Mouse (Mus musculus) forebrain, embryonic 15.5 days (tissue): ENCODE measurements around the gene Rgs17. TPM values are rescaled to one million over a fixed set of nuclear protein-coding genes. Genes with fewer than 3 reads are reported as not detected.
A peak's percentile ranks its signal among the peaks of the same experiment; 100 is the strongest.

ENCODE experiments used
- ATAC-seq: fragments of 200-750 bp; cut with Nextera tagmentation; replicated peaks from 2 replicates; pipeline ENCODE4 v1.8.0; 2017; ENCODE audit warnings: mild to moderate bottlenecking, moderate TSS enrichment, moderate library complexity
- H3K27ac ChIP-seq: fragments of 300-500 bp; sonication (generic); replicated peaks from 2 replicates; pipeline ENCODE4 v1.5.1; 2015; ENCODE audit warnings: mild to moderate bottlenecking, inconsistent platforms
- H3K27me3 ChIP-seq: fragments of 300-500 bp; sonication (generic); 2 replicates; pipeline ENCODE4 v1.6.1; 2015; ENCODE audit warnings: inconsistent platforms
- H3K36me3 ChIP-seq: fragments of 300-500 bp; sonication (generic); 2 replicates; pipeline ENCODE4 v1.6.1; 2015; ENCODE audit warnings: mild to moderate bottlenecking, inconsistent platforms
- H3K4me1 ChIP-seq: fragments of 300-500 bp; sonication (generic); 2 replicates; pipeline ENCODE4 v1.6.1; 2015; ENCODE audit warnings: inconsistent platforms
- H3K4me2 ChIP-seq: fragments of 300-500 bp; sonication (generic); replicated peaks from 2 replicates; pipeline ENCODE4 v1.6.1; 2015; ENCODE audit warnings: mild to moderate bottlenecking, inconsistent platforms
- H3K4me3 ChIP-seq: fragments of 300-500 bp; sonication (generic); 2 replicates; pipeline ENCODE4 v1.5.1; 2015; ENCODE audit warnings: mild to moderate bottlenecking, inconsistent platforms
- H3K9ac ChIP-seq: fragments of 300-500 bp; sonication (generic); replicated peaks from 2 replicates; pipeline ENCODE4 v1.6.1; 2015; ENCODE audit warnings: mild to moderate bottlenecking, inconsistent platforms
- H3K9me3 ChIP-seq: fragments of 300-500 bp; sonication (generic); 2 replicates; pipeline ENCODE4 v1.6.1; 2016; ENCODE audit warnings: inconsistent platforms
- WGBS: fragments of 180-500 bp; shearing (Covaris S2); methylation state at CpG from one replicate; pipeline ENCODE4 v1.1.7; 2015; ENCODE audit warnings: mixed read lengths; 5-methylcytosine and 5-hydroxymethylcytosine counted together
- polyA plus RNA-seq: library from polyadenylated mRNA; unstranded; fragments of >200 nt; fragmentation: Nextera tagmentation; extraction: Ambion mirVana; gene quantifications from 2 replicates; pipeline ENCODE4 v1.2.1, GENCODE M21; 2015

Rgs17 gene
- polyA plus RNA-seq, 1 experiment from 2014 or later: 12.7 TPM

GRCm38 (mm10) chr10:5867981-5868552, 54.1 kb downstream of the Rgs17 start:
- Histone ChIP-seq H3K4me2 (peak overlapping the region; percentile 22), H3K27ac (no peak overlapping the region), H3K4me3 (no peak overlapping the region), H3K36me3 (no peaks in the 10 kb centered on the region), H3K9ac (no peak overlapping the region), H3K27me3 (no peaks in the 10 kb centered on the region), H3K4me1 (peaks cover 11% of the 10 kb centered on the region), H3K9me3 (no peaks in the 10 kb centered on the region)
- ATAC-seq: peak; percentile 56
- 40% methylated on average over 11 of the region's 11 CpGs for WGBS

- H3K27me3 ChIP-seq: no peaks in the 10 kb centered on the region
- no peaks in the 10 kb centered on the region for H3K9me3 ChIP-seq
- no peak overlapping the region for H3K4me2 ChIP-seq
- 54% methylated on average over 2 of the region's 2 CpGs for WGBS
- H3K4me3 ChIP-seq: no peak overlapping the region
- H3K9ac ChIP-seq: no peak overlapping the region
- no peak for ATAC-seq
- no peak overlapping the region for H3K27ac ChIP-seq
- H3K36me3 ChIP-seq: 0 out of 2 replicates have a peak, but pooled peaks cover 5% of the 10 kb centered on the region
- H3K4me1 ChIP-seq: peaks cover 11% of the 10 kb centered on the region
Observed at GRCm38 (mm10) chr10:5865996-5866395, 56.2 kb downstream of the Rgs17 start.

DNA sequence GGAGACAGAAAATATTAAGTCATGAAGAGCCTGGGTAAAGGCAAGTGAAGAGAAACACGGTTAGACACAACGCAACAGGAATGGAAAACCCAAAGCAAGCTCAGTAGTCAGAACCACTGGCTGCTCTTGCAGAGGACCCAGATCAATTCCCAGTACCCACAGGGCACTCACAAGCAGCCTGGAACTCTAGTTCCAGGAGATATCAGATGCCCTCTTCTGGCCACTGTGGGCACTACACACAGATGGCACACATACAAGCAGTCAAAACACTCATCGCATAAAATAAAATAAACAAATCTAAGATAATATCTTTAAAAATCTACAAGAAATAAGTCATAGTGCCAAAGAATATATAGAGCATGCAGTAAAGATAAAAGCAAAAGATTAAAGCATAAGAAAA, 59.5 kb downstream of the Rgs17 start:
- Histone ChIP-seq H3K4me2 (no peak overlapping the region), H3K9me3 (no peaks in the 10 kb centered on the region), H3K4me1 (peaks cover 3% of the 10 kb centered on the region; the same call in 1 of the 2 replicates), H3K27me3 (no peaks in the 10 kb centered on the region), H3K4me3 (no peak overlapping the region), H3K27ac (no peak overlapping the region), H3K36me3 (peaks cover 7% of the 10 kb centered on the region; the same call in 1 of the 2 replicates), H3K9ac (no peak overlapping the region)
- ATAC-seq: no peak
- 98% methylated on average over 3 of the region's 3 CpGs for WGBS

GRCm38 (mm10) chr10:5860849-5861248, 61.4 kb downstream of the Rgs17 start:
- ATAC-seq: no peak
- Histone ChIP-seq H3K36me3 (peaks cover 7% of the 10 kb centered on the region; the same call in 1 of the 2 replicates), H3K4me3 (no peak overlapping the region), H3K27me3 (no peaks in the 10 kb centered on the region), H3K4me2 (no peak overlapping the region), H3K9me3 (no peaks in the 10 kb centered on the region), H3K4me1 (no peaks in the 10 kb centered on the region), H3K27ac (no peak overlapping the region), H3K9ac (no peak overlapping the region)
- 94% methylated on average over 3 of the region's 3 CpGs for WGBS

DNA sequence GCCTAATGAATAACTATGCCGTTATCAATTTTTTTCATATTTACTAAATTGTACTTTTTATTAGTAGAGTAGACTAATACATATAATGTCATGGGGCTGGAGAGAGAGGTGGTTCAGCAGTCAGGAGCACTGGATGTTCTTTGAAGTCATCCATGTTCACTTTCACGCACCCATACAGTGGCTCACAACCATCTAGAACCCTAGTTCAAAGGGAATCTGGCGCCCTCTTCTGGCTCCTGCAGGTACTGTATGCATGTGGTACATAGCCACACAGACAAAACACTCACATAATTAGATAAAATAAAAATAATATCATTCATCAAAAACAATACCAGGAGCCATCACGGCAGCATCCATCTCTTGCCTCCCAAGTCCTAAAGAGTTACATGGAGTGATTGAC, 62.5 kb downstream of the Rgs17 start:
- no peak overlapping the region for H3K27ac ChIP-seq
- peaks cover 7% of the 10 kb centered on the region; the same call in 1 of the 2 replicates for H3K36me3 ChIP-seq
- H3K9me3 ChIP-seq: no peaks in the 10 kb centered on the region
- no peak overlapping the region for H3K4me2 ChIP-seq
- H3K4me3 ChIP-seq: no peak overlapping the region
- no peak overlapping the region for H3K9ac ChIP-seq
- WGBS: 79% methylated on average over 4 of the region's 4 CpGs
- ATAC-seq: no peak
- H3K4me1 ChIP-seq: no peaks in the 10 kb centered on the region
- no peaks in the 10 kb centered on the region for H3K27me3 ChIP-seq

DNA sequence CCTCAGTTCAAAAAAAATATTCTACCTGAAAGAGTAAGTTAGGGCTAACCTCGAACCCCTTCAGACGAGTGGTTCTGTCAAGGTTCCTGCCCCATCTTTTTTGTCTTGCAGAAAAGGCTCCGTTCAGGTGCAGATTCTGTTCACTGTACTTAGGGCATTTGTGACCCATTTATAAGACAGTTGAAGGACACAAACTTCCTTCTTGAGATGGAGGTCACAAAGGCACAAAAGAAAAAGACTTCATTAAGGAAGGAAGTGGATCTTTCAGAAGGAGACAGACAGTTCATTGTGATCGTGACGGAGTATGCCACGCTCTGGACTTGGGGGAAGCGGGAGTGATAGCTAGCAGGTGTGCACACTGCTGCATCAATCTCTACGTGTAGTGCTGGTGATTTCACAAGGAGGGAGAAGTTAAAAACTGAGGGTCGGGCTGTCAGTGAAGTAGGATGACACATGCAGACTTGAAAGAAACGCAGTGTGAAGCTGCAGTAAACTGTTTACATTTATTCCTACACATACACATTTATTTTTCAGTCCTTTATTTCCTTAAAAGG, 64.1 kb downstream of the Rgs17 start:
- Histone ChIP-seq H3K9ac (no peak overlapping the region), H3K4me2 (no peak overlapping the region), H3K4me1 (no peaks in the 10 kb centered on the region), H3K27me3 (no peaks in the 10 kb centered on the region), H3K27ac (no peak overlapping the region), H3K36me3 (peaks cover 7% of the 10 kb centered on the region; the same call in 1 of the 2 replicates), H3K4me3 (no peak overlapping the region), H3K9me3 (no peaks in the 10 kb centered on the region)
- no peak for ATAC-seq
- 61% methylated on average over 10 of the region's 10 CpGs for WGBS

DNA sequence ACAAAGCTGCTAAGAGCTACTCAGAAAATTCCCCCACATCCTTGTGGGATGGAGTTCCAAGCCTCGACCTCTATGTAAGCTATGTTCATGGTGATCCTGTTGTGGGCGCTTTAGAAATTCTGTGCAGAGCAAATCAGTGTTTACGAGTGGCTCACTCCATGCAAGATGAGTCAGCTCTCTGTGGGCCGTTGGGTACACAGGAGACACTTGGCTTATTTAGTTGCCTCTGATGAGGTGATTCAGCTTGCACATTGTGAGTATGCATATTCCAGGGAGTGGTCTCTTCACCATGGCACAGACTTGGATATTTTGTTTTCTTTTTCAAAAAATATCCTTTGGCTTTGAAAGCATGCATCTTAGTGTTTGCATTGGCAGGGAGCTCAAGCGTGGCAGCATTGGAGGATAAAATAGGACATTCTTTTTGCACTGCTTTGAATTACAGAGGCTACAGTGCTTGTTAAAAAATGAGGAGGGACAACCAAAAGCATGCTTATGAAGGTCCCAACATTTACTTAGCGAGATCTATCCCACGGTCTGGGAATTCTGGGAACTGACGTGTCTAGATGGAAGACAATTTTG, 68.8 kb downstream of the Rgs17 start:
- Histone ChIP-seq H3K9ac (no peak overlapping the region), H3K36me3 (no peaks in the 10 kb centered on the region), H3K4me3 (no peak overlapping the region), H3K27ac (no peak overlapping the region), H3K9me3 (no peaks in the 10 kb centered on the region), H3K4me1 (no peaks in the 10 kb centered on the region), H3K4me2 (no peak overlapping the region), H3K27me3 (no peaks in the 10 kb centered on the region)
- WGBS: 83% methylated on average over 8 of the region's 8 CpGs
- ATAC-seq: no peak

DNA sequence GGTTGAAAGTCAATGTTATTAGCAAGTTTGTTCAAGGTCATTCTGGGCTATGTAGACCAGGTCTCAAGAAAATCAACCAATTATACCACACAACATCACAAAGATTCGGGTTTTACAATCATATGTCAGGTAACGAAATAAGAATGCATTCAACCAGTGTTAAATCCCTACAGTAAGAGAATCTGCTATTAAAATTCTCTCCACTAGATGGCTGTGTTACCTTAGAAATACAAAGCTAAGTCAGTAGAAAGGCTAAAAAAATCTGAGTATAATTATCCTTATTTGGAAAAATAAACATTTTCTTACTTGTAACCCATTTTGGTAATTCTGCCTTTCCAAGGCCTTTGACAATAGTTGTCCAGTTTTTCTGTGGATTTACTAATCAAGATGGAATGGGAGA, 75.3 kb downstream of the Rgs17 start:
- Histone ChIP-seq H3K4me3 (no peak overlapping the region), H3K4me1 (no peaks in the 10 kb centered on the region), H3K27ac (no peak overlapping the region), H3K27me3 (no peaks in the 10 kb centered on the region), H3K36me3 (no peaks in the 10 kb centered on the region), H3K9ac (no peak overlapping the region), H3K4me2 (no peak overlapping the region), H3K9me3 (no peaks in the 10 kb centered on the region)
- 29% methylated on average over 2 of the region's 2 CpGs for WGBS
- peak; percentile 55; the same call in 1 of the 2 replicates for ATAC-seq

DNA sequence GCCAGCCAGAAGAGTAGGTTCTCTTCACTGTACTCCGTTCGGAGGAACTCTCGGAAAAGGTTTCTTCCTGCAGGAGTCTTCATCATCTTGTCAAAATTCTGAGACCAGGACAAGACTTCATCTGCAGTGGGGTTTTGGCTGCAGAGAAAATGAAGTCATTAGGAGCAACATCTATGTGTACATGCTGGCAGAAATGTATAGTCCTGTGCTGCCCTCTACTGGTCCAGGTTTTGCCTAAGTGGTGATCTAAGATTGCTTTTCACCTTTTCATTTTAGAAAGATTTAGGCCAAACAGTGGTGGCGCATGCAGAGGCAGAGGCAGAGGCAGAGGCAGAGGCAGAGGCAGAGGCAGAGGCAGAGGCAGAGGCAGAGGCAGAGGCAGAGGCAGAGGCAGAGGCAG, 80.8 kb downstream of the Rgs17 start:
- 83% methylated on average over 4 of the region's 4 CpGs for WGBS
- H3K4me2 ChIP-seq: no peak overlapping the region
- H3K27ac ChIP-seq: no peak overlapping the region
- no peaks in the 10 kb centered on the region for H3K36me3 ChIP-seq
- no peaks in the 10 kb centered on the region for H3K9me3 ChIP-seq
- H3K27me3 ChIP-seq: no peaks in the 10 kb centered on the region
- ATAC-seq: no peak
- H3K9ac ChIP-seq: no peak overlapping the region
- no peaks in the 10 kb centered on the region for H3K4me1 ChIP-seq
- no peak overlapping the region for H3K4me3 ChIP-seq

DNA sequence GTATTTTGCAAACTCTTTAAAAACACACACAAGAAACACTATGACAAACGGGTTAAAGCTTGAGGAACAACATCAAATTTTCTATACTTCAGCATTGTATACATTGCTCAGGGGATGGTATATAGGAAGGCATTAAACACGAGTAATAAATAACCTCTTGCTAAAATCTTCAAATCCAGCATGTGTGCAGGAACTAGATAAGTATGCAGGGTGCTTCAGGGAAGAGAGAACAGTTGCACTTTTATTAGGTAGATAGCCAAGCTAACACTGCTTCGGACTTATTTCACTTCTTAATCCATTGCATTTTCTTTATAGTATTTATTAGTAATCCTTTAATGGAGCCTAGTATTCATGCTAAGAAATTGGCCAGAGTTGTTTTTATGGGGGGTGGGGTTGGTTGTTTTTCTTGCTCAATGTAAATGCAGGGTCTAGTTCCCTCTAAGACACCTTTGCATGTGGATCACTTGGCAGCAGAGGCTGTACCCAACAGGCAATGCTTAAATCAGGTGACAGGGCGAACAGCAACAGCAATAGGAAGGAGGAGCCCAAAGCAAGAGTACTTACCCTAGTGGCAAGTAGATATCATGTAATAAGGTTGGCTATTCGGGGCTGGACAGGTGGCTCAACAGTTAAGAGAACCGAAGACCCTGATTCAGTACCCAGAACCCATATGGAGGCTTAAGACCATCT, 95.7 kb downstream of the Rgs17 start:
- no peak for ATAC-seq
- WGBS: 84% methylated on average over 6 of the region's 6 CpGs
- Histone ChIP-seq H3K4me1 (peaks cover 20% of the 10 kb centered on the region), H3K27me3 (no peaks in the 10 kb centered on the region), H3K27ac (no peak overlapping the region), H3K4me3 (no peak overlapping the region), H3K36me3 (no peaks in the 10 kb centered on the region), H3K9ac (no peak overlapping the region), H3K4me2 (no peak overlapping the region), H3K9me3 (no peaks in the 10 kb centered on the region)

DNA sequence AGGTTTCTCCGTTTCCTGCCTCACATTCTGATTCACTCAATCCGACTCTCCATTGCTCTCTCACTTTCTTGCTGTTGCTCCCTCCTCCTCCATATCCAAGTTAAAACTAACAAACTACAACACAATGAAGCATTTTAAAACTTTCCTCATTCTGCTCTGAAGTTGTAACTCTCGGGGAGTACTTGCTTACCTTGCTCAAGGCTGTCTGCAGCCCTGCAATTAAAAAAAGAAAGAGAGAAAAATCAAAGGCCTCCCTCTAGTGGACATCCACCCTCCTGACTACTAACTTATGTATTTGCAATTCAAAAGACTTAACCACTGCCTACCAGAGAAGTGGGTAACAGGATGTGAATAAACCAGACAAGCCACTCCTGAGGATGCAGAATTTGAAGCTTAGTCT, 97.4 kb downstream of the Rgs17 start:
- peak; percentile 8; the same call in 1 of the 2 replicates for ATAC-seq
- H3K9ac ChIP-seq: no peak overlapping the region
- 0% methylated on average over 3 of the region's 3 CpGs for WGBS

GRCm38 (mm10) chr10:5823740-5824491, 98.3 kb downstream of the Rgs17 start, which contains the start of gene Mtrf1l:
Gene Mtrf1l, minus strand, starts transcription at chr10:5823910.
- peaks cover 21% of the 10 kb centered on the region for H3K4me1 ChIP-seq
- peak within 1 kb of the TSS; percentile 89 for H3K4me3 ChIP-seq
- H3K9me3 ChIP-seq: no peaks in the 10 kb centered on the region
- WGBS: under 1% methylated on average over 47 of the region's 47 CpGs
- H3K27ac ChIP-seq: peak within 1 kb of the TSS; percentile 84
- peak; percentile 96 for ATAC-seq
- peaks cover 13% of the 10 kb centered on the region for H3K36me3 ChIP-seq
- H3K27me3 ChIP-seq: no peaks in the 10 kb centered on the region
- peak within 1 kb of the TSS; percentile 84 for H3K9ac ChIP-seq
- peak within 1 kb of the TSS; percentile 53 for H3K4me2 ChIP-seq

More for the DNA sequence above, 97.4 kb downstream of the Rgs17 start:
- Histone ChIP-seq H3K36me3 (peaks cover 4% of the 10 kb centered on the region; the same call in 1 of the 2 replicates), H3K27me3 (no peaks in the 10 kb centered on the region), H3K4me2 (peak overlapping the region; percentile 53), H3K27ac (peak overlapping the region; percentile 84), H3K9me3 (no peaks in the 10 kb centered on the region), H3K4me3 (peak overlapping the region; percentile 89), H3K4me1 (peaks cover 21% of the 10 kb centered on the region)
